ENCODE assay signal across 27 mouse cellular contexts in genomic region chr16:25302616-25303015, GRCm38 (mm10). TPM values are rescaled to one million over a fixed set of nuclear protein-coding genes. Genes with fewer than 3 reads are reported as not detected.
DNase-seq lines count a peak whose midpoint lies in the region; ATAC-seq and TF ChIP-seq lines count a peak whose summit lies in the region.
"Had no signal": no experiment of that assay in that cellular context is flagged by ENCODE, and none has a peak within 500 bp of the region (broad histone marks: within the 10 kb centered on the region; RNA-seq: fewer than 3 reads in every experiment).

No protein-coding gene starts in this region.

- no peak for ATAC-seq in hindbrain, postnatal 0 days
- ATAC-seq: activated CD4-positive, CD25-positive, alpha-beta regulatory T cell, adult 4 months; CD4-positive, CD25-positive, alpha-beta regulatory T cell, adult 4 months; Patski had no signal

- over 99% methylated on average over 4 of the region's 4 CpGs for WGBS in hindbrain, postnatal 0 days

- H3K9ac ChIP-seq in hindbrain, postnatal 0 days (replicated peaks; ENCODE audit: low read length) = no peak overlapping the region

- H3K4me3 ChIP-seq in hindbrain, postnatal 0 days (ENCODE audit: low read length) = no peak overlapping the region

- no peaks in the 10 kb centered on the region for H3K9me3 ChIP-seq in hindbrain, postnatal 0 days (ENCODE audit: low read length)
- H3K9me3 ChIP-seq: G1E had no signal

- TF ChIP-seq CTCF in hindbrain, postnatal 0 days (IDR thresholded peaks at IDR 0.05; ENCODE audit: low read depth) = no peak

- H3K4me2 ChIP-seq in hindbrain, postnatal 0 days (ENCODE audit: low read depth, low read length) = no peak overlapping the region

- no peaks in the 10 kb centered on the region for H3K27me3 ChIP-seq in hindbrain, postnatal 0 days (ENCODE audit: insufficient read depth, low read length)
- H3K27me3 ChIP-seq: CH12.LX had no signal

- no peaks in the 10 kb centered on the region for H3K36me3 ChIP-seq in hindbrain, postnatal 0 days (ENCODE audit: insufficient read depth, low read length)
- H3K36me3 ChIP-seq: G1E had no signal

- DNase-seq in Muller cell, postnatal 12 days (ENCODE audit: inconsistent ontology term) = peak; percentile 42
- peak; percentile 95 for DNase-seq in fat pad, adult 2 months (ENCODE audit: extremely low read depth, low read depth, low spot score)
- DNase-seq in gonadal fat pad, adult 2 months (ENCODE audit: low read depth) = peak; percentile 95
- DNase-seq in layer of hippocampus, adult 8-10 months (ENCODE audit: low spot score in 2 of 2) = no peak
- no peak for DNase-seq in hindbrain, postnatal 0 days (ENCODE audit: low spot score)
- DNase-seq in kidney, postnatal 4 days = no peak
- DNase-seq: adrenal gland, adult 2 months; adrenal gland, adult 8-10 months; adrenal gland, postnatal 10 days; adrenal gland, postnatal 14 days; adrenal gland, postnatal 25 days; adrenal gland, postnatal 36 days; B cell, adult 2 months; cerebellum, adult 11 months; cerebellum, adult 11-12 months; cerebellum, adult 18-20 months; cerebellum, adult 2 months had no signal

- H3K4me1 ChIP-seq in hindbrain, postnatal 0 days (ENCODE audit: insufficient read depth, low read length) = no peaks in the 10 kb centered on the region

- no peak overlapping the region for H3K27ac ChIP-seq in hindbrain, postnatal 0 days

RNA-seq across cellular contexts. Expression of gene Tprg, which starts 16.0 kb away (rescaled TPM):
- 0.28 and 0.30 TPM in 2 replicates for polyA plus RNA-seq in gonadal fat pad, adult 2 months (2012; rRNA removed)
- total RNA-seq in layer of hippocampus, adult 8-10 months (2022) = not detected
- total RNA-seq in hindbrain, postnatal 0 days (2014; rRNA removed) = 0.16 TPM in 1 of 2 replicates, not detected in the other
- 0.13 TPM in 1 of 2 replicates, not detected in the other for polyA plus RNA-seq in hindbrain, postnatal 0 days (2015; fragmentation: Nextera tagmentation; extraction: Ambion mirVana)
- total RNA-seq: adrenal gland, adult 18-20 months; adrenal gland, adult 2 months; adrenal gland, adult 8-10 months; adrenal gland, postnatal 10 days; adrenal gland, postnatal 14 days; adrenal gland, postnatal 25 days; adrenal gland, postnatal 36 days; adrenal gland, postnatal 4 days; CH12.LX; ES-E14; MEL had no signal
- polyA plus RNA-seq: activated CD4-positive, CD25-positive, alpha-beta regulatory T cell, adult 4 months; adrenal gland, adult 2 months; brain, embryonic 14.5 days; CD4-positive, CD25-positive, alpha-beta regulatory T cell, adult 4 months; G1E had no signal

Comparison
In these comparisons a context has a peak if more than half of its experiments do, and no peak if none do; other contexts are left out.
1. DNase-seq: peak in Muller cell, postnatal 12 days (single experiment), fat pad, adult 2 months (single experiment) and gonadal fat pad, adult 2 months (single experiment); none in layer of hippocampus, adult 8-10 months (0 of 2), hindbrain, postnatal 0 days (single experiment) and kidney, postnatal 4 days (0 of 2).